ENCODE assay signal across 12 mouse cellular contexts in the genomic region with DNA sequence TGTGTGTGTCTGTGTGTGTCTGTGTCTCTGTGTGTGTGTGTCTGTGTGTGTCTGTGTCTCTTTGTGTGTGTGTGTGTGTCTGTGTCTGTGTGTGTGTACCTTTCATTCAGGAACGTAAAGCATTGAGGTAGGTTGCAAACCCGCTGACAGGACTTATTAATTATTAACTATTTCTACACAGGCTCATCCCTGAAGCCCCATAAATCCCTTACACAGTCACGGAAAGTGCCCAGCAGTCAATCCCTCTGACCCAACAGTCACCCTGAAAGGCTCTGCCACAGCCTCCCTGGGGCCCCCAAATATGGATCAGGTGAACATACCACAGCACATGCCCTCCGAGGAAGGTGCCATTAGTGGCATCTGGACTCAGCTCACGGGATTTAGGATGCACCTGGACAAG. TPM values are rescaled to one million over a fixed set of nuclear protein-coding genes. Genes with fewer than 3 reads are reported as not detected.
DNase-seq lines count a peak whose midpoint lies in the region; ATAC-seq lines count a peak whose summit lies in the region.
"Had no signal": no experiment of that assay in that cellular context is flagged by ENCODE, and none has a peak within 500 bp of the region (broad histone marks: within the 10 kb centered on the region; RNA-seq: fewer than 3 reads in every experiment).

No protein-coding gene starts in this region.

- peaks cover 27% of the 10 kb centered on the region for H3K4me1 ChIP-seq in kidney, embryonic 16.5 days (ENCODE audit: insufficient read depth, low read length)
- peaks cover 42% of the 10 kb centered on the region for H3K4me1 ChIP-seq in embryonic facial prominence, embryonic 10.5 days
- peaks cover 2% of the 10 kb centered on the region; the same call in 1 of the 2 replicates for H3K4me1 ChIP-seq in forebrain, embryonic 14.5 days (ENCODE audit: control insufficient read depth, insufficient read depth, low read length)
- H3K4me1 ChIP-seq in liver, embryonic 15.5 days (replicated peaks) = peaks cover 18% of the 10 kb centered on the region; the same call in 1 of the 2 replicates

- H3K27me3 ChIP-seq in kidney, embryonic 16.5 days (ENCODE audit: insufficient read depth, low read length) = no peaks in the 10 kb centered on the region
- peaks cover 23% of the 10 kb centered on the region for H3K27me3 ChIP-seq in embryonic facial prominence, embryonic 10.5 days (replicated peaks; ENCODE audit: low read depth, poor library complexity, severe bottlenecking)
- H3K27me3 ChIP-seq in forebrain, embryonic 14.5 days (replicated peaks; ENCODE audit: control insufficient read depth, insufficient read depth, low read length) = no peaks in the 10 kb centered on the region
- H3K27me3 ChIP-seq in liver, embryonic 15.5 days = 0 out of 2 replicates have a peak, but pooled peaks cover 14% of the 10 kb centered on the region

- no peak overlapping the region for H3K9ac ChIP-seq in kidney, embryonic 16.5 days (replicated peaks; ENCODE audit: low read length)
- H3K9ac ChIP-seq in forebrain, embryonic 14.5 days (ENCODE audit: low read length) = no peak overlapping the region
- no peak overlapping the region for H3K9ac ChIP-seq in liver, embryonic 15.5 days
- H3K9ac ChIP-seq: embryonic facial prominence, embryonic 13.5 days had no signal

- no peak overlapping the region for H3K27ac ChIP-seq in kidney, embryonic 16.5 days (ENCODE audit: low read length)
- peak overlapping the region; percentile 81 for H3K27ac ChIP-seq in embryonic facial prominence, embryonic 10.5 days (replicated peaks)
- H3K27ac ChIP-seq in forebrain, embryonic 14.5 days (ENCODE audit: low read depth, low read length) = no peak overlapping the region
- no peak overlapping the region for H3K27ac ChIP-seq in liver, embryonic 15.5 days (replicated peaks)
- H3K27ac ChIP-seq: embryonic facial prominence, embryonic 13.5 days had no signal

- peak; percentile 55 for ATAC-seq in kidney, embryonic 16.5 days (ENCODE audit: low FRiP score, low TSS enrichment)
- ATAC-seq in forebrain, embryonic 14.5 days = no peak
- ATAC-seq in liver, embryonic 15.5 days (ENCODE audit: insufficient read depth) = peak; percentile 29; the same call in 1 of the 2 replicates
- ATAC-seq in granulocyte monocyte progenitor cell, adult 5-6 weeks (replicated peaks; ENCODE audit: poor library complexity, severe bottlenecking) = no peak

- no peak overlapping the region for H3K4me3 ChIP-seq in kidney, embryonic 16.5 days (ENCODE audit: low read length)
- H3K4me3 ChIP-seq in embryonic facial prominence, embryonic 10.5 days = peak overlapping the region; percentile 48
- H3K4me3 ChIP-seq in forebrain, embryonic 14.5 days (ENCODE audit: low read depth, low read length) = no peak overlapping the region
- no peak overlapping the region for H3K4me3 ChIP-seq in liver, embryonic 15.5 days (replicated peaks)
- H3K4me3 ChIP-seq: embryonic facial prominence, embryonic 13.5 days had no signal

- no peak for DNase-seq in kidney, adult 9 months
- DNase-seq in embryonic facial prominence, embryonic 10.5 days (ENCODE audit: low spot score) = no peak
- no peak for DNase-seq in forebrain, embryonic 14.5 days (ENCODE audit: low spot score)
- no peak for DNase-seq in thymus, postnatal 4 days
- DNase-seq: kidney, postnatal 25 days; lung, postnatal 14 days; right cerebral cortex, adult 18-20 months; thymus, postnatal 14 days had no signal

- 39% methylated on average over 5 of the region's 5 CpGs for WGBS in kidney, embryonic 16.5 days
- 67% methylated on average over 5 of the region's 5 CpGs for WGBS in embryonic facial prominence, embryonic 10.5 days
- WGBS in forebrain, embryonic 14.5 days = 52% methylated on average over 5 of the region's 5 CpGs
- 47% methylated on average over 5 of the region's 5 CpGs for WGBS in liver, embryonic 15.5 days (ENCODE audit: insufficient replicate concordance)

- H3K36me3 ChIP-seq in kidney, embryonic 16.5 days (ENCODE audit: insufficient read depth, low read length) = no peaks in the 10 kb centered on the region
- H3K36me3 ChIP-seq in embryonic facial prominence, embryonic 10.5 days (replicated peaks) = no peaks in the 10 kb centered on the region
- no peaks in the 10 kb centered on the region for H3K36me3 ChIP-seq in forebrain, embryonic 14.5 days (ENCODE audit: control insufficient read depth, insufficient read depth, low read length)
- H3K36me3 ChIP-seq in liver, embryonic 15.5 days (replicated peaks) = no peaks in the 10 kb centered on the region
- H3K36me3 ChIP-seq: embryonic facial prominence, embryonic 13.5 days had no signal

- H3K4me2 ChIP-seq in kidney, embryonic 16.5 days (replicated peaks; ENCODE audit: low read depth, low read length) = 0 out of 2 replicates have a peak overlapping the region, but pooled peaks have one; percentile 11
- H3K4me2 ChIP-seq in forebrain, embryonic 14.5 days (ENCODE audit: low read length) = peak overlapping the region; percentile 42; the same call in 1 of the 2 replicates
- peak overlapping the region; percentile 25; the same call in 1 of the 2 replicates for H3K4me2 ChIP-seq in liver, embryonic 15.5 days

- no peaks in the 10 kb centered on the region for H3K9me3 ChIP-seq in kidney, embryonic 16.5 days (ENCODE audit: low read length)
- no peaks in the 10 kb centered on the region for H3K9me3 ChIP-seq in embryonic facial prominence, embryonic 10.5 days
- H3K9me3 ChIP-seq in forebrain, embryonic 14.5 days (replicated peaks; ENCODE audit: control insufficient read depth, low read length) = no peaks in the 10 kb centered on the region
- H3K9me3 ChIP-seq in liver, embryonic 15.5 days (replicated peaks) = no peaks in the 10 kb centered on the region
- H3K9me3 ChIP-seq: embryonic facial prominence, embryonic 13.5 days had no signal

RNA-seq across cellular contexts. Expression of gene Rab4a, which starts 45.2 kb away (rescaled TPM):
- 50.8 and 51.5 TPM in 2 replicates for polyA plus RNA-seq in kidney, embryonic 16.5 days (2015; fragmentation: Nextera tagmentation; extraction: Ambion mirVana)
- 56.8 and 58.0 TPM in 2 replicates for polyA plus RNA-seq in embryonic facial prominence, embryonic 10.5 days (2016; fragmentation: Nextera tagmentation; extraction: Ambion mirVana)
- polyA plus RNA-seq in forebrain, embryonic 14.5 days (2014; fragmentation: Nextera tagmentation; extraction: Ambion mirVana) = 68.2 and 74.5 TPM in 2 replicates
- polyA plus RNA-seq in liver, embryonic 15.5 days (2015; fragmentation: Nextera tagmentation; extraction: Ambion mirVana) = 28.8 and 33.1 TPM in 2 replicates
- 6.2 TPM in 1 of 2 replicates, not detected in the other for total RNA-seq in granulocyte monocyte progenitor cell, adult 5-6 weeks (2014; fragmentation: Nextera tagmentation)
- total RNA-seq in granulocyte monocyte progenitor cell, adult 5-6 weeks (2017) = 0.21 and 0.43 TPM in 2 replicates

Comparison
In these comparisons a context has a peak if more than half of its experiments do, and no peak if none do; other contexts are left out.
1. ATAC-seq: peak in kidney, embryonic 16.5 days (single experiment) and liver, embryonic 15.5 days (single experiment); none in forebrain, embryonic 14.5 days (single experiment) and granulocyte monocyte progenitor cell, adult 5-6 weeks (single experiment).
2. Peak in every context shown above with its lines, with median percentiles within 50 percentile points of each other: H3K4me2 ChIP-seq.